Mouse (Mus musculus): ENCODE measurements around the gene Eid2. TPM values are rescaled to one million over a fixed set of nuclear protein-coding genes. Genes with fewer than 3 reads are reported as not detected.

Eid2 gene
- total RNA-seq (2023): 10.0 TPM

DNA sequence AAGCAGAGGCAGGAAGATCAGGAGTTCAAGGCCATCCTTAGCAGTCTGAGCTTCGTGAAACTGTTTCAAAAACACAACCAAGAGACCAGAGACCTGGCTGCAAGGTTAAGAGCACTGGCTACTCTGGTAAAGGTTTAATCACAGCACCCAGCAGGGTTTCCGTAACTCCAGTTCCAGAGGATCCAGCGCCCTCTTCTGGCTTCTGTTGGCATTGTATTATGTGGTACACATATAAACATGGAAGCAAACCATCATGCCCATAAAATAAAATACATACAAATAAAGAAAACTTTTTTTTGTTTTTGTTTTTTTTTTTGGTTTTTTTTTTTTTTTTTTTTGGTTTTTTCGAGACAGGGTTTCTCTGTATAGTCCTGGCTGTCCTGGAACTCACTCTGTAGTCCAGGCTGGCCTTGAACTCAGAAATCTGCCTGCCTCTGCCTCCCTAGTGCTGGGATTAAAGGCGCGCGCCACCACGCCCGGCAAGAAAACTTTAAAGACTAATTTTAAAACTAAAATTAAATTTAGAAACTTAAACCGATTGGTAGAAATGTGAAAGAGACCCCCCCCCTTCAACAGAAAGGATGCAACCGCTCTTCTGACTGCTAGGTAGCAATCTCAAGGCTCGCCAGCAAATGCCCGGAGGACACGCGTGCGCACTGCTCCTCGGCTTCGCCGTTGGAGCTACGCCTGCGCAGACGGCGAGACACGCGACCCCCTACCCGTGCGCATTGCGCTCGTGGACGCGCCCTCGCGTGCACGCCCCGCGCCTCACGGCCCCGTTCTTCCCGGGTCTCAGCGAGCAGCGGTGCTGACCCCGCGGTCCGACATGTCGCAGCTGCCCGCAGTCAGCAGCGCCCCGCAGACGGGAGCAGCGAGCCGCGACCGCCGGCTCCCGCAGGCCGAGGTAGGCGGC lies at the start of gene Eid2:
Gene Eid2, plus strand, starts transcription at position 753 of the 913 bp plus-strand sequence.

GRCm38 (mm10) chr7:28277615-28278278 lies 10.1 kb downstream of the Eid2 start, which contains the start of gene Eid2b:
TSS of gene Eid2b (plus strand) at chr7:28277739.

DNA sequence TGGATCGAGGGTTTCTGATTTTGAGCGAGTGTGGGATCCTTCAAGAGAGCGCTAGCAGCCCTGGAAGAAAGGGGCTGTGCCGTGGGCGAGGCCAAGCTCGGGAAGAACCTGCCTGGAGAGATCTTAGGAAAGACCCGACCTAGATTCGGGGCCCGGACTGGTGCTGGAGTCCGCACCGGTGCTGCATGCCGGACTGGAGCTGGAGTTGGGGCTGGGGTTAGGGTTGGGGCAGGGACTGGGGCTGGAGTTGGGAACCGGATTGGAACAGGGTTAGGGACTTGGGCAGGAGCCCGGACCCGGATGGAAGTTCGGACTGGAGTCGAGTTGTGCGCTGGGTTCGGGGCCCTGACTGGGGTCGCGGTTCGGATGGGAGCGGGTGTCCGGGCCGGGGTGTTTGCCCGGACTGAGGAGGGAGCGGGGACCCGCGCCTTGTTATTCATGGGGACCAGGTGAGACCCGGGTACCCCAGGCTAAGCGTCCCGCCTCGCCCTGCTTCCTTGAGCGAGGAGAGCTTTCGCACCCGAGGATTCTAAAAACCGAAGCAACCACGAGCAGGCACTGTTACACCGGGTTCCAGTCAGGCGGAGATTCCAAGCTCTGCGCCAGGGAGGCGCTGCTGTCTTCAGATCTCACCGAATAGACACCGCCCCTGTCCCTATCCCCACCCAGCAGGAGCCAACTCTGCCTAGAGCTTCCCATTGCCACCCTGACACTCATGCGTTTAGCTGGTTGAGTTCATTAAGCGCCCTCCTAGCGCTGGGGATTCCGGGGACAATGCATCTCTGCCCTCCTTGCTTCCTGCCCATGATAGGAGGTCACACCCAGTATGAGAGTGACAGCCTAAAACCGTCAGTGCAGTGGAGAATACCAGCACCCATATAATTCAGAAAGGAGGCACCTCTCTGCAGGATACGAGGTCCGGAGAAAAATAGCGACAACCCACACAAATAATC lies 23.2 kb downstream of the Eid2 start, which contains the start of gene Selenov:
Gene Selenov, minus strand, starts transcription at position 549 of the 953 bp plus-strand sequence.

DNA sequence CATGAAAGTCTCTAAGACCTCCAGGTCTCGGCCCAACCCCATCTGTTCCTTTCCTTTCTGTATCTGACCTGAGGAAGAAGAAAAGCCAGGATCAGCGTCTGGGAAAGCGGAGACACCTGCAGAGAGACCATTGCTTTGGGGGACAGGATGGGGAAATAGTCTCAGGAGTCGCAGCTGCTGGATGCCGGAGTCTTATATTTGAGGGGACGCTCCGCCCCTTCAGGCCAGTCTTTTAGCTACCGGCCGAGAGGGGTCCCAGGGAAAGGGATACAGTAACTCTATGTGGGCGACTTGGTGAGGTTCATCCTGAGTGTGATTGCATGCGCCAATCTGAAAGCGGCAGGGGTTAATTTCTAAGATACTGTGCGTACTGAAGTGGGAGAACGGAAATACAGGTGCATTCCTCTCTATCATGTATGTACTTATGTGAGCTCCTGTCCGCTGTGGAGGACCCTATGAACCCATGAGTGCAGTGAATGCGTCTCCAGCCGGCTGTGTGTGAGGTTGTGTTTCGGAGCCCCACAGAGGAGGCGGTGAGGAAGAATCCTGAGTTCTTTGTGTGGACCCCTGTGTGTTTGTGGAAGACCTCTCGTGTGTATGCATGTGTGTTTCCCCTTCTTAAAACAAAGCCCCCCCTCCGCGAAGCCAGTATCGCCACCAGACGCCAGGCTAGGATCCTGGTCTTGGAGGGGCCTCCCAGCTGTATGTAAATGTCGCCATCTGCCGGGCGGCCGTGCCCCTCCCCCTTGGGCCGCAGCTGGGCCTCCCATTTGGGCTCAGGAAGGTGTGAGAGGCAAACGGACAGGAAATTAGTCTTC lies 34.1 kb downstream of the Eid2 start, which contains the start of gene Dll3:
Gene Dll3, minus strand, starts transcription at position 623 of the 818 bp plus-strand sequence.

DNA sequence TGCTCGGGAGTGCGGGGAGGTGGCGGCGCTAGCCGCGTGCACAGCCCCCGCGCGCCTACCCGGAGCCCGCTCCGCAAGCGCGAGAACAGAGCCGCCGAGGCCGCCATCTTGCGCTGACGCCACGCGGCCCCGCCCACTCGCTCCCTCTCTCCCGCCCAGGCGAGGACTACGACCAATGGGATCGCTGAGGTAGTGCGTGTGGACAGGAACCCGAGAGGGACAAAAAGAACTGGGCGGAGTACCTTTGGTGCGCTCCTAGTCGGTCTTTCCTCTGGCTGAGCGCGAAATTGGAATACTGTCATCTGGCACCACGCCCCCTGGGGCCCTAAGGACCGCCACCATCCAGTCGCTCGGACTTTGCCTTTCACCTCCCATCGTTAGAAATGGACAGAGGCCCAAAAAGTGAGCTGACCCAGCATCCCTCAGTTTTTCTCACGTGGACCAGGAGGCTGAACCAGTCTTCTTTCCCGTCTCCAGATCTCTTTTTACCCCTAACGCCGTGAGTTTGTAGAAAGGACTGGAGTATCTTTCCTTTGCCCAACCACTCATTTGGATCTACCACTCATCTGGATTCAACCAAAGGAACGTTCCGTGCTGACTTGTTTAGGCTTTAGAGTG lies 44.4 kb downstream of the Eid2 start, which contains the start of gene Timm50:
Gene Timm50, minus strand, starts transcription at position 147 of the 618 bp plus-strand sequence.

Other genes starting within 250 kb of the Eid2 start
- 98.5 TPM for gene Psmc4, start 217.8 kb upstream of the Eid2 start, total RNA-seq (2023)
- gene Fcgbp, start 196.6 kb upstream of the Eid2 start, total RNA-seq (2023): not detected
- not detected for gene 9530053A07Rik, start 138.4 kb upstream of the Eid2 start, total RNA-seq (2023)
- 194 TPM for gene Fbl, start 98.2 kb upstream of the Eid2 start, total RNA-seq (2023)
- gene Dyrk1b, start 88.4 kb upstream of the Eid2 start, total RNA-seq (2023): 16.6 TPM
- gene Eid2b, start 9.9 kb downstream of the Eid2 start, total RNA-seq (2023): 4.3 TPM
- not detected for gene Selenov, start 23.3 kb downstream of the Eid2 start, total RNA-seq (2023)
- not detected for gene Dll3, start 34.4 kb downstream of the Eid2 start, total RNA-seq (2023)
- gene Timm50, start 44.2 kb downstream of the Eid2 start, total RNA-seq (2023): 29.7 TPM
- gene Supt5, start 70.9 kb downstream of the Eid2 start, total RNA-seq (2023): 160 TPM
- gene Rps16, start 82.8 kb downstream of the Eid2 start, total RNA-seq (2023): 5,585 TPM
- 155 TPM for gene Plekhg2, start 104.7 kb downstream of the Eid2 start, total RNA-seq (2023)
- gene Zfp36, start 112.4 kb downstream of the Eid2 start, total RNA-seq (2023): 501 TPM
- gene Med29, start 124.8 kb downstream of the Eid2 start, total RNA-seq (2023): 15.7 TPM
- 141 TPM for gene Paf1, start 125.1 kb downstream of the Eid2 start, total RNA-seq (2023)
- gene Gmfg, start 169.6 kb downstream of the Eid2 start, total RNA-seq (2023): 234 TPM
- gene Lrfn1, start 184.1 kb downstream of the Eid2 start, total RNA-seq (2023): 2.2 TPM
- gene Ifnl2, start 242.6 kb downstream of the Eid2 start, total RNA-seq (2023): not detected

Data from CD8-positive naive resting alpha-beta T cell, adult 57 days (primary cell).